Mouse (Mus musculus) lung, postnatal 0 days (tissue): ENCODE measurements at regions not wholly inside any gene's neighbourhood (a gene's known extent, or its start where the extent isn't known, plus 50 kb on each side); places are given as distances from the start of the nearest gene placed in this dataset.

ENCODE experiments used
- CTCF ChIP-seq: IDR thresholded peaks from 2 replicates; pipeline ENCODE4 v1.5.1; 2016; ENCODE audit warnings: antibody characterized with exemption, mild to moderate bottlenecking
- EP300 ChIP-seq: IDR thresholded peaks from 2 replicates; pipeline ENCODE4 v1.6.1; 2016; ENCODE audit warnings: antibody characterized with exemption, mild to moderate bottlenecking, control low read depth

DNA sequence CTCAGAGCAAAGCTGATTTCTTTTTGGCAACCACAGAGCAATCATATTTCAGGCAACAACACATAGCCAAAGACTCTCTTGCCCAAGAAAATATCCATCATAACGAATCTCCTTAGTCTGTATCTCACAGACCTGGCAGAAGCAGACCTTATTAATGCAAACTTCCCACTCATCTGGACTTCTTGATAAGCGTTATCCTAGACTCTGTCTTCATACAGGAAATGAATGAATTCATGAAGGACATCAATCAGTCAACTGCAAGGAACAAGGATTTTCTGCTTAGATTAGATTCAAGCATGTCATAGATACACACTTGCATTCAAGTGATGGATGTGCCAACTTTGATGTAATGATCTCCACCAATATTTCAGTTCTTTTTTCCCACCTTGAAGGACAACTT lies 488.1 kb upstream of the Gm26657 start:
- TF ChIP-seq CTCF (no peak), EP300 (peak; percentile 89)
